Mouse (Mus musculus) heart, adult 2 months (tissue): Measurements from ENCODE around the gene Gm9508. TPM values are rescaled to one million over a fixed set of nuclear protein-coding genes. Genes with fewer than 3 reads are reported as not detected.

Experiments used
- DNase-seq, 2 experiments: peaks; one replicate each; pipeline ENCODE4 v3.0.0; 2021
- H3K27ac ChIP-seq: fragments of 200-600 bp; 2 replicates; pipeline ENCODE4 v1.8.1; 2022
- H3K27me3 ChIP-seq: fragments of 200-500 bp; 2 replicates; pipeline ENCODE4 v1.6.1; 2012; ENCODE audit warnings: mild to moderate bottlenecking, low read length, inconsistent platforms, mixed read lengths; ENCODE audit not compliant: control insufficient read depth, insufficient read depth
- H3K36me3 ChIP-seq: fragments of 200-500 bp; 2 replicates; pipeline ENCODE4 v1.6.1; 2012; ENCODE audit warnings: low read length, inconsistent platforms; ENCODE audit not compliant: control insufficient read depth, insufficient read depth
- H3K4me1 ChIP-seq: fragments of 200-500 bp; 2 replicates; pipeline ENCODE4 v1.6.1; 2011; ENCODE audit warnings: low read length; ENCODE audit not compliant: control insufficient read depth, insufficient read depth
- H3K4me3 ChIP-seq: fragments of 200-600 bp; 2 replicates; pipeline ENCODE4 v1.8.1; 2022
- H3K79me2 ChIP-seq: fragments of 200-500 bp; replicated peaks from 2 replicates; pipeline ENCODE4 v1.6.1; 2012; ENCODE audit warnings: mild to moderate bottlenecking, inconsistent platforms, low read length, moderate library complexity, mixed read lengths; ENCODE audit not compliant: control insufficient read depth, insufficient read depth
- H3K9ac ChIP-seq: fragments of 200-500 bp; 2 replicates; pipeline ENCODE4 v1.6.1; 2012; ENCODE audit warnings: low read depth, mild to moderate bottlenecking, control low read depth, inconsistent platforms, low read length, mixed read lengths
- CTCF ChIP-seq: fragments of 200-600 bp; IDR thresholded peaks from 2 replicates; pipeline ENCODE4 v1.8.1; 2022; ENCODE audit warnings: antibody characterized with exemption, mild to moderate bottlenecking, moderate library complexity
- EP300 ChIP-seq: fragments of 200-500 bp; IDR thresholded peaks from 2 replicates; pipeline ENCODE4 v1.6.1; 2011; ENCODE audit warnings: low read depth, low read length, control low read depth; ENCODE audit not compliant: insufficient read depth
- POLR2A ChIP-seq: fragments of 200-500 bp; IDR thresholded peaks from 2 replicates; pipeline ENCODE4 v1.6.1; 2011; ENCODE audit warnings: mild to moderate bottlenecking, low read depth, low read length, control low read depth; ENCODE audit not compliant: insufficient read depth
- WGBS: fragments of 180-500 bp; shearing (Covaris S2); methylation state at CpG from one replicate; pipeline ENCODE4 v1.1.7; 2018; 5-methylcytosine and 5-hydroxymethylcytosine counted together
- intact Hi-C: fragments of 180-260 bp; cut with DNase I; formaldehyde crosslinking; loops from one replicate; pipeline ENCODE4 v1.15.1; 2025
- polyA plus RNA-seq: library from polyadenylated mRNA; depleted of rRNA; stranded (reverse); fragments of >200 nt; gene quantifications from 2 replicates; pipeline ENCODE4 v1.2.3, GENCODE M21; 2012
- total RNA-seq, 2 experiments: library from RNA; stranded (reverse); gene quantifications; 2 replicates each; pipeline ENCODE4 v1.2.3; 2021

Gm9508 gene
- total and polyA plus RNA-seq, 3 experiments: not detected

- intact Hi-C loops: no loop called here
- no peak for TF ChIP-seq EP300
- TF ChIP-seq POLR2A: no peak
- TF ChIP-seq CTCF: no peak
- H3K27me3 ChIP-seq: peaks cover 6% of the 10 kb centered on the region
- no peaks in the 10 kb centered on the region for H3K79me2 ChIP-seq
- no peaks in the 10 kb centered on the region for H3K36me3 ChIP-seq
- no peak overlapping the region for H3K27ac ChIP-seq
- no peak for DNase-seq
- no peak overlapping the region for H3K4me3 ChIP-seq
- H3K4me1 ChIP-seq: no peaks in the 10 kb centered on the region
- H3K9ac ChIP-seq: no peak overlapping the region
- WGBS: 1% methylated on average over 35 of the region's 35 CpGs
Measured at GRCm38 (mm10) chr10:77677562-77677961, 19.5 kb downstream of the Gm9508 start.

- Histone ChIP-seq H3K36me3 (no peaks in the 10 kb centered on the region), H3K79me2 (no peaks in the 10 kb centered on the region), H3K9ac (no peak overlapping the region), H3K27me3 (peaks cover 6% of the 10 kb centered on the region), H3K4me1 (no peaks in the 10 kb centered on the region), H3K27ac (no peak overlapping the region), H3K4me3 (no peak overlapping the region)
- no peak for DNase-seq
- TF ChIP-seq POLR2A (no peak), CTCF (no peak), EP300 (no peak)
- WGBS: 60% methylated on average over 13 of the region's 13 CpGs
- intact Hi-C loops: no loop called here
Measured at GRCm38 (mm10) chr10:77673765-77674164, 23.3 kb downstream of the Gm9508 start.

- intact Hi-C loops: no loop called here
- Histone ChIP-seq H3K79me2 (no peaks in the 10 kb centered on the region), H3K27me3 (no peaks in the 10 kb centered on the region), H3K9ac (no peak overlapping the region), H3K27ac (no peak overlapping the region), H3K4me1 (no peaks in the 10 kb centered on the region; the same call in 1 of the 2 replicates), H3K4me3 (no peak overlapping the region), H3K36me3 (no peaks in the 10 kb centered on the region)
- no peak for DNase-seq
- TF ChIP-seq EP300 (no peak), POLR2A (no peak), CTCF (no peak)
- 17% methylated on average over 4 of the region's 4 CpGs for WGBS
Measured at GRCm38 (mm10) chr10:77671519-77671918, 25.5 kb downstream of the Gm9508 start.

- 82% methylated on average over 4 of the region's 4 CpGs for WGBS
- no peaks in the 10 kb centered on the region for H3K27me3 ChIP-seq
- no peaks in the 10 kb centered on the region for H3K36me3 ChIP-seq
- H3K27ac ChIP-seq: no peak overlapping the region
- no peaks in the 10 kb centered on the region for H3K79me2 ChIP-seq
- intact Hi-C loops: no loop called here
- no peak overlapping the region for H3K4me3 ChIP-seq
- peaks cover 1% of the 10 kb centered on the region; the same call in 1 of the 2 replicates for H3K4me1 ChIP-seq
- H3K9ac ChIP-seq: no peak overlapping the region
- DNase-seq: no peak
- TF ChIP-seq POLR2A (no peak), EP300 (no peak), CTCF (no peak)
Measured at GRCm38 (mm10) chr10:77670710-77671109, 26.3 kb downstream of the Gm9508 start.

- WGBS: 47% methylated on average over 4 of the region's 4 CpGs
- H3K36me3 ChIP-seq: no peaks in the 10 kb centered on the region
- H3K79me2 ChIP-seq: no peaks in the 10 kb centered on the region
Measured at GRCm38 (mm10) chr10:77667402-77667801, 29.6 kb downstream of the Gm9508 start.

GRCm38 (mm10) chr10:77666342-77666741 lies 30.7 kb downstream of the Gm9508 start:
- no peaks in the 10 kb centered on the region for H3K27me3 ChIP-seq
- 50% methylated on average over 8 of the region's 8 CpGs for WGBS
- no peak overlapping the region for H3K27ac ChIP-seq
- TF ChIP-seq EP300 (no peak), POLR2A (no peak), CTCF (no peak)
- no peak for DNase-seq
- H3K9ac ChIP-seq: no peak overlapping the region
- H3K4me1 ChIP-seq: peaks cover 1% of the 10 kb centered on the region; the same call in 1 of the 2 replicates
- intact Hi-C loops: no loop called here
- no peak overlapping the region for H3K4me3 ChIP-seq
- no peaks in the 10 kb centered on the region for H3K36me3 ChIP-seq
- no peaks in the 10 kb centered on the region for H3K79me2 ChIP-seq

More at GRCm38 (mm10) chr10:77667402-77667801, 29.6 kb downstream of the Gm9508 start:
- peaks cover 1% of the 10 kb centered on the region; the same call in 1 of the 2 replicates for H3K4me1 ChIP-seq
- no peak for DNase-seq
- H3K4me3 ChIP-seq: no peak overlapping the region
- H3K27me3 ChIP-seq: no peaks in the 10 kb centered on the region
- intact Hi-C loops: no loop called here
- H3K9ac ChIP-seq: no peak overlapping the region
- no peak overlapping the region for H3K27ac ChIP-seq
- TF ChIP-seq POLR2A (no peak), CTCF (no peak), EP300 (no peak)
